Mouse (Mus musculus): ENCODE data around the gene Lypd8.

Lypd8 gene

DNA sequence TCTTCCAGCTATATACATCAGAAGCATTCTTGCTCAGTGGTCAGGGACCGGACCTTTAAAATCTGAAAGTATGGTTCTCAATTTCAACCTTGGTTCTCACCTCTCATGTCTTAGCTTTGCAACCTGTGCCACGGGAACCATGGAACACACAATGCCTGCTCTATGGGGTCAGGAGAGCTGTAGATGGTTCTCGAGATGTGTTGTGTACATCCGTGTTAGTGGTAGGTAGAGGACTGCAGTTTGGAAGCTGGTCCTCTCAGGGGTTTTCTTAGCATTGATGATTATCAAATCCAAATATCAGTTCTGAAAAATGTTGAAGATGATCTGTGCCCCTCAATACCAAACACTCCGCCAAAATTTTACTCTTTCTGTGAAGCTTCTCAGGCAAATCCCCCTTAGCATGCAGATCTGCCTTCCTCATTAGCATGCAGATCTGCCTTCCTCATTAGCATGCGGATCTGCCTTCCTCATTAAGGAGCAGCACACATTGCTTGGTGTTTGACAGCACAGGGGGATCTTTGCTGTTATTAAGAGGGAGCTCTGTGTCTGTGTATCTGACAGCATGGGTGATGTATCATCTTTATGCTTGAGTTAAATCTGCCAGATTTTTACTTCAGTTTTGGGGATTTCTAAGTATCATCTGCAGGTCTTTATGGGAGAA is 21.3 kb downstream of the Lypd8 start:
- peak; percentile 12 for DNase-seq (ENCODE audit: low read depth, low spot score)

- no peak for DNase-seq (ENCODE audit: low read depth, low spot score)
Measured at GRCm38 (mm10) chr11:58400655-58401054, 21.8 kb downstream of the Lypd8 start.

DNA sequence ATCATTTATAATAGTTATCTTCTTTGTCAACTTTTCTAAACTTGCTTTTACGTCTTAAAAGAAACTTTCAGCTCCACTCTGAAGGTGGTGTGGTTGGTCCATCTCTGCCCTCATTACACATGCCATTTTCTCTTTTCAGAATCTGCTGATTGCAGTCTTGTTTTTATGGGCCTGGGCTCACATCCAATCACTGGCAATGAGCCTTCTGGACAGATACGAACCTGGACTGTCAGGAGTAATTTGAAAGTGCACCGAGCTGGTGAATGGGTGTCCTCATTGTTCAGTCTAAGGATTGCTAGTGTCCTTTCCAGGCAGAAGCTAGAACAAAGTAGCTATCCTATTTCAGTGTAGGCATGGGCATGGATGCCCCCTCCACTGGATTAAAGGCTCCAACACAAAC is 29.2 kb downstream of the Lypd8 start:
- DNase-seq (ENCODE audit: low read depth, low spot score) = no peak

DNA sequence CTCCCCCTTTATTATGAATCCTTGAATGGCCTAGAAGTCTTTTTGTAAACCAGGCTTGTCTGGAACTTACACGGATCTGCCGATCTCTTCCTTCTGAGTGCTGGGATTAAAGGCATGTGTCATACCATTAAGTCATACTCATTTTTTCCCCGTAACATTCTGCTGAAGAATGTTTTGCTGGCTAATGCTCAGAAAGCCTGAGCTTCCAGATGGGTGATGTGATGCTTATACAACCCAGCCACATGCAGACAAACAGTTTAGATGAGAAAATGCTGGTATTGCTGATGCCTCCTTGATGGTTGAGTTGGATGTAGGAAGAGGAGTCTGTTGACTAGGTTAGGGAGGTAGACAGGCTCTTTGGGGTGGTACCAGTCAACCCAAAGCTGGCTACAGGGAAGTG is 39.5 kb downstream of the Lypd8 start:
- peak; percentile 48 for DNase-seq (ENCODE audit: low read depth, low spot score)

- no peak for DNase-seq (ENCODE audit: low read depth, low spot score)
Measured at GRCm38 (mm10) chr11:58420815-58421214, 42.0 kb downstream of the Lypd8 start, which contains the start of gene 1810065E05Rik. TSS of gene 1810065E05Rik (plus strand) at chr11:58421111.

- DNase-seq (ENCODE audit: low read depth, low spot score) = no peak
Measured at GRCm38 (mm10) chr11:58432259-58432658, 53.4 kb downstream of the Lypd8 start, which contains the start of gene Gm12253. TSS of gene Gm12253 (plus strand) at chr11:58432559.

DNA sequence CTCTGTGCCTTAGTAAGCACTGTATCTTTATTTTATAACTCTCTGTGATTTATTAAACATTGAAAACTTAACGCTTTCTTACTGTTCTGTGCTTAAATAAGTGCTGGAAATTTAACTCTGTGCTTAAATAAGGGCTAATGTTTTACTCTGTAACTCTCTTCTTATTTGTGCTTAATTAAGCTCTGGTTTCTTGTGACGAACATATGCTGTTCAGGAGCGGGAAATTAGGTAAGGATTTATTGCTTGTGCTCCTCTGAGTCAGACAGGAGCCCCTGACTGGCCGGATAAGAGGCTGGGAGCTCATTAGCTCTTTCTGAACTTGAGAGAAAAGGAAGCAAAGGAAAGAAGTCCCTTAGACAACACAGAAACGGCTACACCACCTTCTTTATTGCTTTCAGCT is 59.0 kb downstream of the Lypd8 start:
- DNase-seq (ENCODE audit: low read depth, low spot score) = no peak
